Mouse (Mus musculus): Measurements from ENCODE around the gene Aldoart2.

GRCm38 (mm10) chr12:55573794-55574193 is 8.8 kb downstream of the Aldoart2 start:
- TF ChIP-seq CTCF (IDR thresholded peaks at IDR 0.05; ENCODE audit: low read depth), result no peak
- TF ChIP-seq EP300 (IDR thresholded peaks at IDR 0.05; ENCODE audit: low read depth), result no peak
